Mouse (Mus musculus): Measurements from ENCODE around the gene Luc7l. TPM values are rescaled to one million over a fixed set of nuclear protein-coding genes. Genes with fewer than 3 reads are reported as not detected.

Luc7l gene
- total and polyA plus RNA-seq, 2 experiments from 2014 or later = 36.1 to 36.7 TPM

DNA sequence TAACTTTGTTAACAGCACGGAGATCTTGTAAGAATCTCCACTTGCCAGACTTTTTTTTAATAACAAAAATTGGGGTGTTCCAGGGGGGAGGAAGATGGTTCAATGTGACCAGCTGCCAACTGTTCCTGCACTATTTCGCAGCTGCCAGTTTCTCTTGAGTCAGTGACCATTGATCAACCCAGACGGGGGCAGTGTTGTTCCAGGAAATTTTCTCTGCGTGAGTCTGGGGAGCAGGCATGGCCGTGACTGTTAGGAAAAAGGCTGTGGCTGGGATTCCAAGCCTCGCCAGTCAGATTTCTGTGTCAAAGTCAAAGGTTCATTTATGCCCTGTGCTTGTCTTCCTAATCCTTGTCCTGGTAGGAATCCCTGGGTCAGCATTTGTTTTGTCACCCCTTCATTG lies 61.6 kb downstream of the Luc7l start:
- H3K4me1 ChIP-seq (ENCODE audit: control insufficient read depth, insufficient read depth) = no peaks in the 10 kb centered on the region
- no peak overlapping the region for H3K4me2 ChIP-seq (ENCODE audit: low read depth, low read length)
- ATAC-seq (ENCODE audit: insufficient read depth, low read depth) (peak; percentile 76), DNase-seq (ENCODE audit: low spot score) (peak; percentile 71)
- H3K4me3 ChIP-seq (ENCODE audit: low read depth, low read length) = no peak overlapping the region
- TF ChIP-seq CTCF (IDR thresholded peaks at IDR 0.05; ENCODE audit: low read depth) (peak; percentile 77), EP300 (IDR thresholded peaks at IDR 0.05; ENCODE audit: low read depth) (no peak)
- 0 out of 2 replicates have a peak, but pooled peaks cover 4% of the 10 kb centered on the region for H3K27me3 ChIP-seq (ENCODE audit: control insufficient read depth, insufficient read depth, low read length)
- H3K27ac ChIP-seq (ENCODE audit: low read depth) = no peak overlapping the region
- 10% methylated on average over 6 of the region's 6 CpGs for WGBS
- no peaks in the 10 kb centered on the region for H3K9me3 ChIP-seq (replicated peaks; ENCODE audit: control insufficient read depth, low read length)
- no peak overlapping the region for H3K9ac ChIP-seq (replicated peaks; ENCODE audit: low read depth, low read length)
- H3K36me3 ChIP-seq (replicated peaks; ENCODE audit: control insufficient read depth, insufficient read depth, low read length) = no peaks in the 10 kb centered on the region

DNA sequence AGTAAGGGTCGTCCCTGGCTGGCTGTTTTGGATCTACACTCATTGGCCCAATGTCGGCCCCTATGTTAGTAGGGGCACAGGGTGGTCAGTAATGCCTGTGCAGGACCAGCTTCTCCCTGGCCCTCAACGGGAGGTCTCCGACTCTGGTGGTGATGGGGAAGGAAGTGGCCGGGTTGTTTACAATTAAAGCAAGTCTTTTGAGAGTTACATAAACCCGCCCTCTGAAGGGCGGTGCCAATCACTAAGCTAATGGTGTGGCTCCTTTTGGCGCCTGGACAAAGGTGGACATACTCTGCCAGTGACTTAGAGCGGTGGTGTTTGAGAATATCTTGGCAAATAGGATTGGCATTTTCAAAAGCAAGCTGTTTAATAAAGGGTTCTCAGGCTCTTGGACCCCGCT lies 62.8 kb downstream of the Luc7l start:
- DNase-seq (ENCODE audit: low spot score) (no peak), ATAC-seq (ENCODE audit: insufficient read depth, low read depth) (no peak)
- Histone ChIP-seq H3K36me3 (replicated peaks; ENCODE audit: control insufficient read depth, insufficient read depth, low read length) (no peaks in the 10 kb centered on the region), H3K27me3 (ENCODE audit: control insufficient read depth, insufficient read depth, low read length) (0 out of 2 replicates have a peak, but pooled peaks cover 4% of the 10 kb centered on the region), H3K9ac (replicated peaks; ENCODE audit: low read depth, low read length) (no peak overlapping the region), H3K9me3 (replicated peaks; ENCODE audit: control insufficient read depth, low read length) (no peaks in the 10 kb centered on the region), H3K27ac (ENCODE audit: low read depth) (no peak overlapping the region), H3K4me2 (ENCODE audit: low read depth, low read length) (no peak overlapping the region), H3K4me3 (ENCODE audit: low read depth, low read length) (no peak overlapping the region), H3K4me1 (ENCODE audit: control insufficient read depth, insufficient read depth) (no peaks in the 10 kb centered on the region)
- WGBS = 54% methylated on average over 10 of the region's 10 CpGs
- no peak for TF ChIP-seq EP300 (IDR thresholded peaks at IDR 0.05; ENCODE audit: low read depth)

DNA sequence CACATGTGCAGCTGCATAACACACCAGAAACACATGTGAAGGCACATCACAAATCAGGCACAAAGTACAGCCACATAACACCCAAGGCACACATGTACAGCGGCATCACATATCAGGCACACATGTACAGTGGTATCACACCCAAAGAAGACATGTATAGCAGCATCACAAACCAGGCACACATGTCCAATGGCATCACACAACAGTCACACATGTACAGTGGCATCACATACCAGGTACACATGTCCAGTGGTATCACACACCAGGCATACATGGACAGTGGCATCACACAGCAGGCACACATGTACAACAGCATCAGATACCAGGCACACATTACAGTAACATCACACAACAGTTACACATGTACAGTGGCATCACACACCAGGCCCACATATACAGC lies 65.7 kb downstream of the Luc7l start:
- no peak overlapping the region for H3K4me3 ChIP-seq (ENCODE audit: low read depth, low read length)
- no peak for DNase-seq (ENCODE audit: low spot score)
- H3K36me3 ChIP-seq (replicated peaks; ENCODE audit: control insufficient read depth, insufficient read depth, low read length) = no peaks in the 10 kb centered on the region
- H3K9me3 ChIP-seq (replicated peaks; ENCODE audit: control insufficient read depth, low read length) = no peaks in the 10 kb centered on the region
- no peak overlapping the region for H3K27ac ChIP-seq (ENCODE audit: low read depth)
- no peak overlapping the region for H3K9ac ChIP-seq (replicated peaks; ENCODE audit: low read depth, low read length)
- 0 out of 2 replicates have a peak, but pooled peaks cover 2% of the 10 kb centered on the region for H3K27me3 ChIP-seq (ENCODE audit: control insufficient read depth, insufficient read depth, low read length)
- ATAC-seq (ENCODE audit: insufficient read depth, low read depth) = no peak
- TF ChIP-seq EP300 (IDR thresholded peaks at IDR 0.05; ENCODE audit: low read depth) = no peak
- no peak for TF ChIP-seq CTCF (IDR thresholded peaks at IDR 0.05; ENCODE audit: low read depth)
- H3K4me1 ChIP-seq (ENCODE audit: control insufficient read depth, insufficient read depth) = no peaks in the 10 kb centered on the region
- H3K4me2 ChIP-seq (ENCODE audit: low read depth, low read length) = no peak overlapping the region
- 83% methylated on average over 1 of the region's 1 CpGs for WGBS

Other genes with a start within 250 kb of the Luc7l start
- 7.9 and 12.4 TPM in 2 replicates for gene Rab11fip3, start 183.3 kb upstream of the Luc7l start, total RNA-seq (2014; rRNA removed; ENCODE audit: low replicate concordance)
- gene Rab11fip3, start 183.3 kb upstream of the Luc7l start, polyA plus RNA-seq (2015; fragmentation: Nextera tagmentation; extraction: Ambion mirVana) = 6.1 and 8.7 TPM in 2 replicates
- 35.3 and 44.6 TPM in 2 replicates for gene Decr2, start 162.6 kb upstream of the Luc7l start, total RNA-seq (2014; rRNA removed; ENCODE audit: low replicate concordance)
- 35.3 and 36.6 TPM in 2 replicates for gene Decr2, start 162.6 kb upstream of the Luc7l start, polyA plus RNA-seq (2015; fragmentation: Nextera tagmentation; extraction: Ambion mirVana)
- gene Nme4, start 157.3 kb upstream of the Luc7l start, total RNA-seq (2014; rRNA removed; ENCODE audit: low replicate concordance) = 28.5 and 60.6 TPM in 2 replicates
- 26.5 and 27.5 TPM in 2 replicates for gene Nme4, start 157.3 kb upstream of the Luc7l start, polyA plus RNA-seq (2015; fragmentation: Nextera tagmentation; extraction: Ambion mirVana)
- gene Tmem8, start 139.6 kb upstream of the Luc7l start, total RNA-seq (2014; rRNA removed; ENCODE audit: low replicate concordance) = 2.1 and 2.5 TPM in 2 replicates
- 0.51 and 0.69 TPM in 2 replicates for gene Tmem8, start 139.6 kb upstream of the Luc7l start, polyA plus RNA-seq (2015; fragmentation: Nextera tagmentation; extraction: Ambion mirVana)
- 213 and 275 TPM in 2 replicates for gene Mrpl28, start 129.4 kb upstream of the Luc7l start, total RNA-seq (2014; rRNA removed; ENCODE audit: low replicate concordance)
- gene Mrpl28, start 129.4 kb upstream of the Luc7l start, polyA plus RNA-seq (2015; fragmentation: Nextera tagmentation; extraction: Ambion mirVana) = 222 and 226 TPM in 2 replicates
- 15.9 and 21.2 TPM in 2 replicates for gene Axin1, start 114.2 kb upstream of the Luc7l start, total RNA-seq (2014; rRNA removed; ENCODE audit: low replicate concordance)
- gene Axin1, start 114.2 kb upstream of the Luc7l start, polyA plus RNA-seq (2015; fragmentation: Nextera tagmentation; extraction: Ambion mirVana) = 3.3 and 4.2 TPM in 2 replicates
- gene Pdia2, start 53.8 kb upstream of the Luc7l start, total RNA-seq (2014; rRNA removed; ENCODE audit: low replicate concordance) = 0.85 TPM in 1 of 2 replicates, not detected in the other
- gene Pdia2, start 53.8 kb upstream of the Luc7l start, polyA plus RNA-seq (2015; fragmentation: Nextera tagmentation; extraction: Ambion mirVana) = 0.10 TPM in 1 of 2 replicates, not detected in the other
- 1.5 and 6.4 TPM in 2 replicates for gene Rgs11, start 49.9 kb upstream of the Luc7l start, total RNA-seq (2014; rRNA removed; ENCODE audit: low replicate concordance)
- 1.2 and 1.5 TPM in 2 replicates for gene Rgs11, start 49.9 kb upstream of the Luc7l start, polyA plus RNA-seq (2015; fragmentation: Nextera tagmentation; extraction: Ambion mirVana)
- gene Arhgdig, start 45.1 kb upstream of the Luc7l start, total RNA-seq (2014; rRNA removed; ENCODE audit: low replicate concordance) = 0.58 and 1.9 TPM in 2 replicates
- gene Arhgdig, start 45.1 kb upstream of the Luc7l start, polyA plus RNA-seq (2015; fragmentation: Nextera tagmentation; extraction: Ambion mirVana) = 1.4 TPM in 2 replicates
- 53.1 and 55.6 TPM in 2 replicates for gene Fam234a, start 8.7 kb upstream of the Luc7l start, total RNA-seq (2014; rRNA removed; ENCODE audit: low replicate concordance)
- 50.8 and 55.7 TPM in 2 replicates for gene Fam234a, start 8.7 kb upstream of the Luc7l start, polyA plus RNA-seq (2015; fragmentation: Nextera tagmentation; extraction: Ambion mirVana)
- 66.1 and 143 TPM in 2 replicates for gene Neurl1b, start 161.9 kb downstream of the Luc7l start, total RNA-seq (2014; rRNA removed; ENCODE audit: low replicate concordance)
- gene Neurl1b, start 161.9 kb downstream of the Luc7l start, polyA plus RNA-seq (2015; fragmentation: Nextera tagmentation; extraction: Ambion mirVana) = 1.2 and 1.6 TPM in 2 replicates

All from heart, postnatal 0 days (tissue).